Mouse (Mus musculus) neural tube, embryonic 15.5 days (tissue): ENCODE measurements around the gene Aak1. TPM values are rescaled to one million over a fixed set of nuclear protein-coding genes. Genes with fewer than 3 reads are reported as not detected.
"Not testable (repeated sequence)": the region's sequence is repeated elsewhere in the genome, so short reads cannot be mapped to it uniquely, and the experiment has no call there.

Experiments
- ATAC-seq: fragments of 200-750 bp; cut with Nextera tagmentation; 2 replicates; pipeline ENCODE4 v1.8.0; 2017; ENCODE audit warnings: mild to moderate bottlenecking, moderate TSS enrichment, moderate library complexity; ENCODE audit not compliant: low FRiP score
- H3K27ac ChIP-seq: fragments of 300-500 bp; sonication (generic); replicated peaks from 2 replicates; pipeline ENCODE4 v1.5.1; 2015; ENCODE audit warnings: mild to moderate bottlenecking, inconsistent platforms
- H3K27me3 ChIP-seq: fragments of 300-500 bp; sonication (generic); replicated peaks from 2 replicates; pipeline ENCODE4 v1.6.1; 2015; ENCODE audit warnings: inconsistent platforms
- H3K36me3 ChIP-seq: fragments of 300-500 bp; sonication (generic); 2 replicates; pipeline ENCODE4 v1.6.1; 2015; ENCODE audit warnings: inconsistent platforms
- H3K4me1 ChIP-seq: fragments of 300-500 bp; sonication (generic); 2 replicates; pipeline ENCODE4 v1.6.1; 2015; ENCODE audit warnings: inconsistent platforms
- H3K4me2 ChIP-seq: fragments of 300-500 bp; sonication (generic); 2 replicates; pipeline ENCODE4 v1.6.1; 2015; ENCODE audit warnings: inconsistent platforms, mild to moderate bottlenecking, moderate library complexity
- H3K4me3 ChIP-seq: fragments of 300-500 bp; sonication (generic); replicated peaks from 2 replicates; pipeline ENCODE4 v1.5.1; 2015; ENCODE audit warnings: mild to moderate bottlenecking, inconsistent platforms
- H3K9ac ChIP-seq: fragments of 300-500 bp; sonication (generic); replicated peaks from 2 replicates; pipeline ENCODE4 v1.6.1; 2015; ENCODE audit warnings: mild to moderate bottlenecking, inconsistent platforms
- H3K9me3 ChIP-seq: fragments of 300-500 bp; sonication (generic); replicated peaks from 2 replicates; pipeline ENCODE4 v1.6.1; 2016; ENCODE audit warnings: inconsistent platforms
- WGBS: fragments of 180-500 bp; shearing (Covaris S2); methylation state at CpG from one replicate; pipeline ENCODE4 v1.1.7; 2015; ENCODE audit warnings: mixed read lengths; 5-methylcytosine and 5-hydroxymethylcytosine counted together
- polyA plus RNA-seq: library from polyadenylated mRNA; unstranded; fragments of >200 nt; fragmentation: Nextera tagmentation; extraction: Ambion mirVana; gene quantifications from 2 replicates; pipeline ENCODE4 v1.2.1, GENCODE M21; 2015

Aak1 gene
- polyA plus RNA-seq, 1 experiment from 2014 or later, result 40.2 TPM

DNA sequence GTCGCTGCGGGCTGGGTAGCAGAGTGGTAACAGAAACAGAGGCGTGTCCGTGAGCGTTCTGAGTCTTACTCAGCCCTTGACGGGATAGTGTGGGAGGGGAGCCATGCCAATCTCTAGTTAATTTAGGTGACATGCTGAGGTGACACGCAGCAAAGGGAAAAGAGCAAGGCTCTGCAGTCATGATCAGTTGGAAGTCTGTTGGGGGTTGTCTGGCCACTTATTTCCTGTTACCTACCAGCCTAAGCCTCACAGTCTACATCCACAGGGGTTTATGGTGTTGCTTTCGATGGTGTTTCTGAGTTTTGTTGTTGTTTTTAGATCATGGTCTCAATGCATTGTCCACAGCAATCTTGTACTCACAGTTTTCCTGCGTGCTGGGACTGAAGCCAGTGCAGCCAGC, 21.0 kb downstream of the Aak1 start:
- Histone ChIP-seq H3K27ac (no peak overlapping the region), H3K36me3 (no peaks in the 10 kb centered on the region), H3K9ac (no peak overlapping the region), H3K4me3 (no peak overlapping the region), H3K4me1 (peaks cover 16% of the 10 kb centered on the region), H3K9me3 (no peaks in the 10 kb centered on the region), H3K27me3 (no peaks in the 10 kb centered on the region), H3K4me2 (no peak overlapping the region)
- no peak for ATAC-seq
- 88% methylated on average over 9 of the region's 9 CpGs for WGBS

DNA sequence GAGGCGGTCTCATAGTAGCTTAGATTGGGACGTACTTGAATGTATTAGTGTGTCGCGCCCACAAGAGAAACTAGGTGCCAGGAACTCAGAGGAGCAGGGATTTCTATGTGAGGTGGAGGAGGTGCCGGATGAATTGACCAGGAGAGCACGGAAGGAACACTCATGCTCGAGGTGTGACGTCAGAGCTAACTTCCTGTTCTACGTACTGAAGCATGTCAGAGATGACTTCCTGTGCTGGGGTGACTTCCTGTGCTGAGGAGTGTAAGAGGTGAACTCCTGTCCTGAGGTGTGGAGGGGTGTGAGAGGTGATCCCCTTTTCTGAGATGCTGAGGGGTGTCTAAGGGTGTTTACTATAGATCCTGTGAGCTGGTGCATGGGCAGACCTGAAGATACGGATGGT, 22.5 kb downstream of the Aak1 start:
- H3K4me2 ChIP-seq, result no peak overlapping the region
- no peaks in the 10 kb centered on the region for H3K36me3 ChIP-seq
- H3K27me3 ChIP-seq, result no peaks in the 10 kb centered on the region
- H3K4me1 ChIP-seq, result peaks cover 16% of the 10 kb centered on the region
- no peak overlapping the region for H3K9ac ChIP-seq
- ATAC-seq, result no peak
- no peaks in the 10 kb centered on the region for H3K9me3 ChIP-seq
- H3K4me3 ChIP-seq, result no peak overlapping the region
- no peak overlapping the region for H3K27ac ChIP-seq
- 98% methylated on average over 10 of the region's 10 CpGs for WGBS

DNA sequence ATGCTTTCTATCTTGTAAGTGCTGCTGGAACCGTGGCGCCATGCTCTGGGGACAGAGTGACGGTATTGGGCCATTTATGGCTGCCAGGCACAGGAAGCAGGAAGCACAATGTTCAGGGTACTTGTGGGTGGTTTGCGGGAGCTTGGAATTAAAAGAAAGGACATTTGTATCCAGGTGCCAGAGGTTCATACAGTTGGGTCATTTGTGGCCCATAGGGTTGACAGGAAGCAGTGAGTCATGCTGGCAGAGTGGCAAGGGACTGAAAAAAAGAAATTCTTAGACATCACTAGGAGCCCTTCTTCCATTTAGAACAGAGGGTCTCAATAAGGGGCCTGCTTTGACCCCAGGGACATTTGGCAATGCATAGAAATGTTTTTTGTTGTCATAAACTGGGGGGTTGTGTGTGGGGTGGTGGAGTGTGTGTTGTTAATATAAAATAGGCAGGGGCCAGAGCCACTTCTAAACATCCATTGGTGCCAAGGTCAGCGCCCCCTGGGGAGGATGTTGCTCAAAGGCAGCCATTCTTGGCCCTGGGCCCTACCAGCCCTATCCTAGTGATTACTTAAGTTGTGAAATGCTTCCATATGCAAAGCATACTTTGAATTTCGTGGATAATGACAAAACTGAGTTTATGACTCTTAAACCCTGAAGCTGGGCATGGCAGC, 25.5 kb downstream of the Aak1 start:
- H3K9ac ChIP-seq, result no peak overlapping the region
- WGBS, result 80% methylated on average over 6 of the region's 6 CpGs
- 0 out of 2 replicates have a peak overlapping the region, but pooled peaks have one; percentile 9 for H3K27ac ChIP-seq
- H3K4me1 ChIP-seq, result peaks cover 11% of the 10 kb centered on the region
- no peak overlapping the region for H3K4me3 ChIP-seq
- no peak overlapping the region for H3K4me2 ChIP-seq
- H3K27me3 ChIP-seq, result no peaks in the 10 kb centered on the region
- no peaks in the 10 kb centered on the region for H3K9me3 ChIP-seq
- ATAC-seq, result no peak
- H3K36me3 ChIP-seq, result no peaks in the 10 kb centered on the region

DNA sequence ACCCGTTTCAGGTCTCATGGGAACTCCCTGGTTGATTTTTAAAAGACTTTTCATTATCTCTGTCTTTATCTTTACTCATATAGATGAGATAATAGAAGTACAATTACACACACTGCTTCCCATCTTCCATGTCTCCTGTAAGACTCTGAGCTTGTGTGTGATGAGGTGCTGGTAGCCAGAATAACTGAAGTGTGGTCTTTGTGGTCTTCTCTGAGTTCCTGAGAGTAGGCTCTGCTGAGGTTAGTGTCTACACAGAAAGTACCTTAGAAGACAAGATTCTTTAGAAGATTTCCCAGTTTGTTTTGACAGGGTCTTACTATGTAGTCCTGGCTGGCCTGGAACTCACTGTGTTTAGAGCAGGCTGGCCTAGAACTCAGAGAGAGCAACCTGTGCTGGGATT, 27.1 kb downstream of the Aak1 start:
- WGBS, result 22% methylated on average over 1 of the region's 1 CpGs
- H3K9me3 ChIP-seq, result no peaks in the 10 kb centered on the region
- H3K4me1 ChIP-seq, result peaks cover 11% of the 10 kb centered on the region
- no peak overlapping the region for H3K9ac ChIP-seq
- no peak overlapping the region for H3K4me2 ChIP-seq
- H3K27ac ChIP-seq, result no peak overlapping the region
- no peak overlapping the region for H3K4me3 ChIP-seq
- no peak for ATAC-seq
- H3K36me3 ChIP-seq, result no peaks in the 10 kb centered on the region
- H3K27me3 ChIP-seq, result no peaks in the 10 kb centered on the region

DNA sequence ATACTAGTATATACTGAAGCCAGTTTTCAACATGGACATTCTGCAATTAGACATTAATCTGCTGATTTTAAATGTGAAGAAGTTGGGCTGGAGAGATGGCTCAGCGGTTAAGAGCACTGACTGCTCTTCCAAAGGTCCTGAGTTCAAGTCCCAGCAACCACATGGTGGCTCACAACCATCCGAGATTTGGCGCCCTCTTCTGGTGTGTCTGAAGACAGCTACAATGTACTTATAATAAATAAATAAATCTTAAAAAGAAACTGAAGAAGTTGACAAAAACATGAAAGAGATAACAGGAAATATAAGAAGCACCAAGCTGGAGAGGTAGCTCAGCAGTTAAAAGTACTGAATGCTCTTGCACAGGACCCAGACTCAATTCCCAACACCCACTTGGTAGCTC, 29.3 kb downstream of the Aak1 start:
- 87% methylated on average over 3 of the region's 3 CpGs for WGBS
- H3K4me2 ChIP-seq, H3K9ac ChIP-seq, H3K27ac ChIP-seq, H3K9me3 ChIP-seq, H3K36me3 ChIP-seq, H3K27me3 ChIP-seq, H3K4me3 ChIP-seq, ATAC-seq: not testable (repeated sequence)
- H3K4me1 ChIP-seq, result peaks cover 11% of the 10 kb centered on the region

DNA sequence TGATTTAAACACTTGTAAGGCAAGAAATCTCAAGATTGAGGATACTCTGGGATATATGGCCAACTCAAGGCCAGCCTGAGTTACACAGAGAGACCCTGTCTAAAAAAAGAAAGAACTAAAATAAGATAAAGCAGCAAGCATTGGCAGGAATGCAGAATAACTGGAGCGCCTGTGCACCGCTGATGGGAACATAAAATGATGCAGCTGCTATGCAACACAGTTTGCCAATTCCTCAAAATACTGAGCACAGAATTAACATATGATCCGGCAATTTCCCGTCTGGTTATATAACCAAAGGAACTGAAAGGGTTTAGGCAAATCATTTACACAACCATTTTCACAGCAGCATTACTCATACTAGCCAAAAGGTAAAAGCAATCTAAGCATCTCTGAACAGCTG, 30.0 kb downstream of the Aak1 start:
- no peak for ATAC-seq
- Histone ChIP-seq H3K27ac (no peak overlapping the region), H3K4me2 (no peak overlapping the region), H3K4me1 (peaks cover 11% of the 10 kb centered on the region), H3K27me3 (no peaks in the 10 kb centered on the region), H3K9me3 (no peaks in the 10 kb centered on the region), H3K9ac (no peak overlapping the region), H3K36me3 (no peaks in the 10 kb centered on the region), H3K4me3 (no peak overlapping the region)
- 75% methylated on average over 4 of the region's 4 CpGs for WGBS

DNA sequence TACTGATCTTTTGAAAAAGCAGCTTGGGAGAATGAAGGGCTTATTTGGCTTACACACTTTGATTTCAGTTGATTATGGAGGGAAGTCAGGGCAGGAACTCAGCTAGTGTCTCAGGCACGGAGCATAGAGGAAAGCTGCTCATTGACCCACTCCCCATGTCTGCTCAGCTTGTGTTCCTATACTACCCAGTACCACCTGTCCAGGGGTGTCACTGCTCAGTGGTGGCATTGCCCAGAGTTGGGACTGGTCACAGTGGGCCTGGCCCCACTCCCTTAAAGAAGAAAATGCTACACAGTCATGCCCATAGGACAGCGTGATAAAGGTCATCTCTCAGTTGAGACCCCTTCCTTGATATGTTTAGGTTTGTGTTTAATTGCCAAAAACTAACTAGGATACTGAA, 34.9 kb downstream of the Aak1 start:
- 90% methylated on average over 2 of the region's 2 CpGs for WGBS
- H3K4me1 ChIP-seq, result peaks cover 20% of the 10 kb centered on the region
- no peak for ATAC-seq

DNA sequence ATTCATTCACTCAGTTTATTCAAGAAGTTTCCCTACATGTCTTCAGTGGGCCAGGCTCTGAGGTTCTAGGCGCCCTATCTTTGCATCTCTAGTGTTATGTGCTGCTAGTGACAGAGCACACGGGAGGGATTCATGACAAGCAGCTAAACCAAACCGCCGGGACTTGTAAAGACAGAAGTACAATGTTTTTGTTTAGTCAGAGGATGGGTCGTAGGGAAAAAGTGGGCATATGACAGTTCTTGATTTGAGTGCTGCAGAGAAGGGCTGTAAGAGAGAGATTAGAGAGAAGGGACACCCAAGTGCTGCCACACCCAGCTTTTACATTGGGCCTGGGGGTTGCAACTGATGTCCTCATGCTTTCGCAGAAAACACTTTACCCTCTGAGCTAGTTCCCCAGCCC, 35.4 kb downstream of the Aak1 start:
- no peaks in the 10 kb centered on the region for H3K9me3 ChIP-seq
- no peak overlapping the region for H3K9ac ChIP-seq
- no peaks in the 10 kb centered on the region for H3K36me3 ChIP-seq
- H3K4me1 ChIP-seq, result peaks cover 20% of the 10 kb centered on the region
- 85% methylated on average over 6 of the region's 6 CpGs for WGBS
- no peak for ATAC-seq
- H3K4me2 ChIP-seq, result no peak overlapping the region
- no peaks in the 10 kb centered on the region for H3K27me3 ChIP-seq
- no peak overlapping the region for H3K4me3 ChIP-seq
- no peak overlapping the region for H3K27ac ChIP-seq

More for the DNA sequence above, 34.9 kb downstream of the Aak1 start:
- Histone ChIP-seq H3K9me3 (no peaks in the 10 kb centered on the region), H3K4me3 (no peak overlapping the region), H3K27ac (no peak overlapping the region), H3K4me2 (no peak overlapping the region), H3K9ac (no peak overlapping the region), H3K27me3 (no peaks in the 10 kb centered on the region), H3K36me3 (no peaks in the 10 kb centered on the region)

DNA sequence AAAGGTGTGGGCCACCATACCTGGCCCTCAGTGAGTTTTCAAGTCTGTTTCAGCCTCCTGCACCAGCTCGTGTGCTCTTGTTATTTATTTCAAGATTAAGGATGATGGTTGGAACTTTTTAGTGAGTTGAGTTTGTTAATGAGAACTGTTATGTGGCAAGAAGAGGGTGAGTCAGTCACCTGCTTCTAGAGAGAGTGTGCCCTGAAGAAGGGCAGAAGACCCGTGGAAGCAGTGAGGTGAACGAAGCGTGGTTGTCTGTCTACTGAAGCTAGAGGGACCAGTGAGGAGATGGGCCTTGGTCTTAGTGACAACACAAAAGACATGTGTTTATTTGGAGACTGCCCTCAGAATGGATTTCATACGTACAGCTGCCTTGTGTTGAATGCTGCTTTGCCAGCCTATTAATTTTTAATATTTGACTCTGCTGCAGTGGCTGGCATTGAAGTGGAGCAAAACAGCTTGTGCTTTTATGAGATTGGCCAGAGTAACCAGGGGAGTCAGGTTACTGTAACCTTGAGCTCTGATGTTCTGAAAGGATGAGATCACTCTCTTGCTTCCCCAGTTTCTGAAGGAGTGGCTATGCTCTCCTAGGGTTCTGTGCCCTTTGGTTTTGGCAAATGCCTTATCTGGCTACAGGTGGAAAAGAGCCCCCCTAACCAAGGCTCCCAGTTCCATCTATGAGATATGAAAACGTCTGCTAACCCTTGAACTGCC, 36.7 kb downstream of the Aak1 start:
- Histone ChIP-seq H3K4me1 (peaks cover 20% of the 10 kb centered on the region), H3K9me3 (no peaks in the 10 kb centered on the region), H3K36me3 (no peaks in the 10 kb centered on the region), H3K4me3 (no peak overlapping the region), H3K27ac (peak overlapping the region; percentile 48), H3K27me3 (no peaks in the 10 kb centered on the region), H3K4me2 (no peak overlapping the region), H3K9ac (no peak overlapping the region)
- 79% methylated on average over 6 of the region's 6 CpGs for WGBS
- no peak for ATAC-seq

DNA sequence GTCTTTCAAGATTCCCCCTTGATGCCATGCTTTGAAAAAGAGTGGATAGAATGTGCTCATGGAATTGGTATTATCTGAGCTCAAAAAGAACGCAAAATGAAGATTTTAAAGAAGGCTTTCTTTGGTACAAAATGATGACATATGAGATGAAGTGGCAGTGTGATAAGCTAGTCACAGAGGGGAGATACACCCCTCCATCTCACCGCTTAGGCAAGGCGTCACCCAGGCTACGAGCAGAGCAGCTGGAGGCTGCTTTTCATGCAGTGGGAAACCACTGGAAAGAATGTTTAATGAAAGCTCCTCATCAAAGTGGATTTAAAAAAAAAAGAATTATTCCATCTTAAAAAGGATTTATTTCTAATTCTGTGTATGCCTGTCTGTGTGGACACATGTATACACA, 37.5 kb downstream of the Aak1 start:
- no peak for ATAC-seq
- 68% methylated on average over 4 of the region's 4 CpGs for WGBS
- Histone ChIP-seq H3K4me3 (no peak overlapping the region), H3K27me3 (no peaks in the 10 kb centered on the region), H3K4me1 (peaks cover 20% of the 10 kb centered on the region), H3K4me2 (no peak overlapping the region), H3K9ac (no peak overlapping the region), H3K27ac (no peak overlapping the region), H3K9me3 (no peaks in the 10 kb centered on the region), H3K36me3 (no peaks in the 10 kb centered on the region)

DNA sequence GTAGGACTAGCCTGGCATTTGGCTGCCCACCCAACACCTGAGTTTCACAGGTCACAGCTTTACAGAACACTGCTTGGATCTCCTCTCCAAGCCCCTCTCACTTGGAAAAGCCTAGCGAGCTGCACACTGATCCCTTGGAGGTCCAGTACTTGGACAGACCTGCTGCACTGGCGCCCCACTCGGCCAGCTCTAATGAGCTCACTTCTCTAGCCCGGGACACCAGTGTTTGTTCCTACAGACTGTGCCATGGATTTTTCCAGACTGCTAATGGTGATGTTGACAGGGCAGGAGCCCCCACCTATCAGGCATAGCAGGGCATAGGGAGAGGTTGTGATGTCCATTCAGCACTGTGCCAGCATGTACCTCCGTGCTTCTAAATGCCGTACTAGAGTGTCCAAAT, 48.2 kb downstream of the Aak1 start:
- H3K9me3 ChIP-seq, result no peaks in the 10 kb centered on the region
- H3K4me1 ChIP-seq, result no peaks in the 10 kb centered on the region; the same call in 1 of the 2 replicates
- whole genome bisulfite sequencing, result 94% methylated on average over 6 of the region's 6 CpGs
- no peak overlapping the region for H3K4me3 ChIP-seq
- no peak overlapping the region for H3K27ac ChIP-seq
- H3K4me2 ChIP-seq, result no peak overlapping the region
- no peaks in the 10 kb centered on the region for H3K27me3 ChIP-seq
- no peak for ATAC-seq
- H3K36me3 ChIP-seq, result no peaks in the 10 kb centered on the region
- H3K9ac ChIP-seq, result no peak overlapping the region

DNA sequence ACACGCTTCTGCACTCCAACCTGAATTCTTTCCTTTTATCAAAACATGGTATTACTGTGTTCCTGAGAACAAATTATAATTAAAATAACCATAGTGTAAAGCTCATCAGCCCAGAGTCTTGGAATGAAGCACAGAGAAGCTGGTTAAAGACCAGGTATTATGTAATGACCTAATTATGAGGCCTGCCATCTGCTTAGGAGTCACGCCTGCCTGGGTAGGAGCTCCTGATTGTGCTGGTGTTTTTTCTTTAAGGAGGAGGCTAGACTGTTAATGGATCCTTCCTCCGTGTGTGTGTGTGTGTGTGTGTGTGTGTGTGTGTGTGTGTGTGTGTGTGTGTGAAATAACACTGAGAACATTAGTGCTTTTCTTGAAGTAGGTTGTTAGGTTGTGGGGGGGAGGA, 49.7 kb downstream of the Aak1 start:
- H3K4me2 ChIP-seq, result no peak overlapping the region
- no peaks in the 10 kb centered on the region for H3K27me3 ChIP-seq
- no peak for ATAC-seq
- 63% methylated on average over 3 of the region's 3 CpGs for WGBS
- no peak overlapping the region for H3K9ac ChIP-seq
- H3K4me1 ChIP-seq, result no peaks in the 10 kb centered on the region; the same call in 1 of the 2 replicates
- H3K27ac ChIP-seq, result no peak overlapping the region
- no peaks in the 10 kb centered on the region for H3K36me3 ChIP-seq
- no peaks in the 10 kb centered on the region for H3K9me3 ChIP-seq
- H3K4me3 ChIP-seq, result no peak overlapping the region
